Mouse (Mus musculus) megakaryocyte, adult 5-6 weeks (primary cell): ENCODE results near the gene Gm28038. TPM values are rescaled to one million over a fixed set of nuclear protein-coding genes. Genes with fewer than 3 reads are reported as not detected.

Source experiments
- ATAC-seq: 2 replicates; pipeline ENCODE4 v1.8.0; 2016; ENCODE audit warnings: mild to moderate bottlenecking, inconsistent platforms; ENCODE audit not compliant: poor library complexity, severe bottlenecking
- total RNA-seq, 2 experiments: library from RNA; stranded (forward) in 1 of 2; stranded (reverse) in 1 of 2; fragments of 153-499, 151-499 nt in 1 of 2; fragments of 221-1000, 200-1000 nt in 1 of 2; gene quantifications; 2 replicates each; pipeline versions ENCODE4 v1.2.3 to v1.2.4; 2015 to 2017

Gene Gm28038
- total RNA-seq, 2 experiments from 2014 or later = 4.0 TPM; not detected in 1

DNA sequence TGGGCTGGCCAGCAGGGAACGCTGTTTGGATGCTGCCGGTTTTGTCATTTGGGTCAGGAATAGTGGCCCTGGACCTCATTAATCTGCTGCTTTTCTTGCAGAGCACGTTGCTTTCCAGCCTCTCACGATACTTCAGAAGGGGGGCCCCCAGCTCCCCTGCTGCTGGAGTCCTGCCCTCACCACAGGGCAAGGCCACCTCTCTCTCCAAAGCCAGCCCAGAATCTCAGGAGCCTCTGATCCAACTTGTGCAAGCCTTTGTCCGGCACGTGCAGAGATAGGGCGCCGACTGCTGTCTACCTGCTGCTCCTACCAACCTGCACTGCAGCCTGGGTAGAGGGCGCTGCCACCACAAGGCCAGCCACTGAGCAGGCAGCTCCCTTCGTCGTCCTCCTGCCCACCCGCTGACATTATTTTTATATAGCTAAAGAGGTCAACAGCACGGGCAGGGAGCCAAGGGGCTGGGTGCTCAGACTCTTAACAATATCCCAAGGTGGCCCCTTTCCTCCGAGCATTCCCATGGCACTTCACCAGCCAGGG is 62.8 kb downstream of the Gm28038 start:
- no peak for ATAC-seq

- ATAC-seq = no peak
Observed at GRCm38 (mm10) chr2:30345971-30346676, 65.3 kb downstream of the Gm28038 start.

DNA sequence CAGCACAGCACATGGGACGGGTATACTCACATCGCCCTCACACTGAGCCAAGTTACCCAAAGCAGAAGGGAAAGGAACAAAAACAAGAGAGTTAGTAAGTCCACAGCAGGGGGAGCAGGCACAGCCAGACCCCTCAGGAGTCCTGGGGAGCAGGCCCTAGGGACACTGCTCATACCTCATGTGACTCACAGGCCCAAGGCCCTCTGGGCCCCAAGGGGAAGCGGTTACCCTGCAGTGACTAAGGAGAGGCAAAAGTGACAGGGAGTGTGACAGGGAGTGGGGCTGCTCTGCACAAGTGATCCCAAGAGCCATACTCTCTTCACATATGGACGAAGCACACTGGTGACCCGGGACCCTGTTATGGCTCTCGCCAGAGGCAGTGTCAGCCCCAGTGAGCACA is 68.4 kb downstream of the Gm28038 start:
- ATAC-seq = no peak

Other genes with a start within 250 kb of the Gm28038 start
- 0.91 and 1.2 TPM in 2 replicates for gene Wdr34, start 232.2 kb upstream of the Gm28038 start, total RNA-seq (2015)
- 1.8 and 5.7 TPM in 2 replicates for gene Wdr34, start 232.2 kb upstream of the Gm28038 start, total RNA-seq (2017)
- 160 and 167 TPM in 2 replicates for gene Set, start 223.7 kb upstream of the Gm28038 start, total RNA-seq (2015)
- gene Set, start 223.7 kb upstream of the Gm28038 start, total RNA-seq (2017) = 634 and 647 TPM in 2 replicates
- gene Pkn3, start 203.4 kb upstream of the Gm28038 start, total RNA-seq (2015) = 3.0 and 4.8 TPM in 2 replicates
- 7.0 and 9.1 TPM in 2 replicates for gene Pkn3, start 203.4 kb upstream of the Gm28038 start, total RNA-seq (2017)
- gene Zdhhc12, start 187.4 kb upstream of the Gm28038 start, total RNA-seq (2015) = 20.3 and 24.6 TPM in 2 replicates
- gene Zdhhc12, start 187.4 kb upstream of the Gm28038 start, total RNA-seq (2017) = 8.2 and 10.7 TPM in 2 replicates
- 10.1 and 11.7 TPM in 2 replicates for gene Zer1, start 156.5 kb upstream of the Gm28038 start, total RNA-seq (2015)
- 8.7 and 10.7 TPM in 2 replicates for gene Zer1, start 156.5 kb upstream of the Gm28038 start, total RNA-seq (2017)
- gene Tbc1d13, start 147.3 kb upstream of the Gm28038 start, total RNA-seq (2015) = 21.2 and 25.8 TPM in 2 replicates
- gene Tbc1d13, start 147.3 kb upstream of the Gm28038 start, total RNA-seq (2017) = 36.5 and 50.0 TPM in 2 replicates
- 2.3 and 4.1 TPM in 2 replicates for gene Endog, start 109.5 kb upstream of the Gm28038 start, total RNA-seq (2015)
- gene Endog, start 109.5 kb upstream of the Gm28038 start, total RNA-seq (2017) = 2.9 and 4.0 TPM in 2 replicates
- 5.4 and 5.5 TPM in 2 replicates for gene Spout1, start 102.6 kb upstream of the Gm28038 start, total RNA-seq (2015)
- gene Spout1, start 102.6 kb upstream of the Gm28038 start, total RNA-seq (2017) = 8.5 and 11.7 TPM in 2 replicates
- gene Kyat1, start 75.2 kb upstream of the Gm28038 start, total RNA-seq (2015) = 1.5 and 2.3 TPM in 2 replicates
- 3.3 and 5.0 TPM in 2 replicates for gene Kyat1, start 75.2 kb upstream of the Gm28038 start, total RNA-seq (2017)
- 17.9 and 18.4 TPM in 2 replicates for gene Lrrc8a, start 43.3 kb upstream of the Gm28038 start, total RNA-seq (2015)
- gene Lrrc8a, start 43.3 kb upstream of the Gm28038 start, total RNA-seq (2017) = 10.5 and 13.0 TPM in 2 replicates
- 0.04 TPM in 1 of 2 replicates, not detected in the other for gene Gm28035, start 40.5 kb upstream of the Gm28038 start, total RNA-seq (2015)
- not detected in 2 replicates for gene Gm28035, start 40.5 kb upstream of the Gm28038 start, total RNA-seq (2017)
- gene Phyhd1, start 14.8 kb upstream of the Gm28038 start, total RNA-seq (2015) = 3.3 and 3.8 TPM in 2 replicates
- gene Phyhd1, start 14.8 kb upstream of the Gm28038 start, total RNA-seq (2017) = 1.3 and 1.8 TPM in 2 replicates
- 5.5 and 6.6 TPM in 2 replicates for gene Dolk, start 5.3 kb downstream of the Gm28038 start, total RNA-seq (2015)
- gene Dolk, start 5.3 kb downstream of the Gm28038 start, total RNA-seq (2017) = 10.1 and 13.0 TPM in 2 replicates
- gene Nup188, start 5.4 kb downstream of the Gm28038 start, total RNA-seq (2015) = 16.4 and 18.7 TPM in 2 replicates
- gene Nup188, start 5.4 kb downstream of the Gm28038 start, total RNA-seq (2017) = 11.1 and 13.2 TPM in 2 replicates
- gene Sh3glb2, start 78.3 kb downstream of the Gm28038 start, total RNA-seq (2015) = 14.9 and 16.5 TPM in 2 replicates
- 20.4 and 24.3 TPM in 2 replicates for gene Sh3glb2, start 78.3 kb downstream of the Gm28038 start, total RNA-seq (2017)
- 2.0 and 2.1 TPM in 2 replicates for gene Miga2, start 83.2 kb downstream of the Gm28038 start, total RNA-seq (2015)
- 2.7 and 5.2 TPM in 2 replicates for gene Miga2, start 83.2 kb downstream of the Gm28038 start, total RNA-seq (2017)
- gene Dolpp1, start 111.2 kb downstream of the Gm28038 start, total RNA-seq (2015) = 5.3 and 6.0 TPM in 2 replicates
- 11.5 and 16.8 TPM in 2 replicates for gene Dolpp1, start 111.2 kb downstream of the Gm28038 start, total RNA-seq (2017)
- 26.2 and 29.6 TPM in 2 replicates for gene Crat, start 134.8 kb downstream of the Gm28038 start, total RNA-seq (2015)
- gene Crat, start 134.8 kb downstream of the Gm28038 start, total RNA-seq (2017) = 13.9 and 14.2 TPM in 2 replicates
- 68.9 and 69.0 TPM in 2 replicates for gene Ptpa, start 135.0 kb downstream of the Gm28038 start, total RNA-seq (2015)
- gene Ptpa, start 135.0 kb downstream of the Gm28038 start, total RNA-seq (2017) = 44.3 and 45.9 TPM in 2 replicates
- gene Ier5l, start 193.2 kb downstream of the Gm28038 start, total RNA-seq (2015) = 0.18 and 0.40 TPM in 2 replicates
- gene Ier5l, start 193.2 kb downstream of the Gm28038 start, total RNA-seq (2017) = 0.99 and 1.1 TPM in 2 replicates